Mouse (Mus musculus) E14TG2a.4 (cell line): ENCODE measurements around the gene Ddah2.

ENCODE experiments used
- H3K27me3 ChIP-seq: 2 replicates; pipeline ENCODE4 v1.6.1; 2014; ENCODE audit warnings: low read length, control low read depth; ENCODE audit not compliant: insufficient read depth
- H3K36me3 ChIP-seq: 2 replicates; pipeline ENCODE4 v1.6.1; 2014; ENCODE audit warnings: low read length, control low read depth; ENCODE audit not compliant: insufficient read depth
- H3K4me1 ChIP-seq: replicated peaks from 2 replicates; pipeline ENCODE4 v1.6.1; 2014; ENCODE audit warnings: low read depth, low read length, control low read depth
- H3K4me3 ChIP-seq: replicated peaks from 2 replicates; pipeline ENCODE4 v1.5.1; 2014; ENCODE audit warnings: mild to moderate bottlenecking, low read length
- H3K9me3 ChIP-seq: 2 replicates; pipeline ENCODE4 v1.6.1; 2014; ENCODE audit warnings: low read length, control low read depth
- CTCF ChIP-seq: conservative IDR thresholded peaks from 2 replicates; pipeline ENCODE4 v1.5.1; 2014; ENCODE audit warnings: low read length
- NANOG ChIP-seq: IDR thresholded peaks from 2 replicates; pipeline ENCODE4 v1.6.1; 2014; ENCODE audit warnings: borderline replicate concordance, low read length, mixed read lengths
- POU5F1 ChIP-seq: IDR thresholded peaks from 2 replicates; pipeline ENCODE4 v1.6.1; 2014; ENCODE audit warnings: low read length, borderline replicate concordance

The Ddah2 gene

GRCm38 (mm10) chr17:35058911-35059892 lies at the start of gene Ddah2:
Ddah2 (plus strand) TSS chr17:35059035.
- Histone ChIP-seq H3K9me3 (no peaks in the 10 kb centered on the region), H3K4me1 (peaks cover 72% of the 10 kb centered on the region), H3K27me3 (peaks cover 6% of the 10 kb centered on the region), H3K36me3 (peaks cover 69% of the 10 kb centered on the region), H3K4me3 (peak within 1 kb of the TSS; percentile 92)
- TF ChIP-seq CTCF (peak; percentile 35), POU5F1 (no peak), NANOG (no peak)

- no peak overlapping the region for H3K4me3 ChIP-seq
- no peaks in the 10 kb centered on the region for H3K9me3 ChIP-seq
- H3K27me3 ChIP-seq = no peaks in the 10 kb centered on the region
- H3K4me1 ChIP-seq = peaks cover 67% of the 10 kb centered on the region
- peaks cover 99% of the 10 kb centered on the region for H3K36me3 ChIP-seq
- no peak for TF ChIP-seq NANOG
- TF ChIP-seq CTCF = no peak
- no peak for TF ChIP-seq POU5F1
Observed at GRCm38 (mm10) chr17:35009586-35009985, 49.2 kb upstream of the Ddah2 start.

GRCm38 (mm10) chr17:35011440-35011839 lies 47.4 kb upstream of the Ddah2 start:
- H3K9me3 ChIP-seq = no peaks in the 10 kb centered on the region
- TF ChIP-seq NANOG (no peak), POU5F1 (no peak), CTCF (no peak)
- H3K27me3 ChIP-seq = no peaks in the 10 kb centered on the region
- H3K36me3 ChIP-seq = peaks cover 100% of the 10 kb centered on the region
- H3K4me1 ChIP-seq = peaks cover 72% of the 10 kb centered on the region
- H3K4me3 ChIP-seq = no peak overlapping the region

GRCm38 (mm10) chr17:35012430-35012829 lies 46.4 kb upstream of the Ddah2 start:
- Histone ChIP-seq H3K4me3 (no peak overlapping the region), H3K4me1 (peaks cover 82% of the 10 kb centered on the region), H3K36me3 (peaks cover 100% of the 10 kb centered on the region), H3K9me3 (no peaks in the 10 kb centered on the region), H3K27me3 (no peaks in the 10 kb centered on the region)
- no peak for TF ChIP-seq POU5F1
- TF ChIP-seq CTCF = no peak
- TF ChIP-seq NANOG = no peak

GRCm38 (mm10) chr17:35013221-35013620 lies 45.6 kb upstream of the Ddah2 start:
- TF ChIP-seq NANOG = no peak
- TF ChIP-seq CTCF = no peak
- no peak for TF ChIP-seq POU5F1
- H3K27me3 ChIP-seq = no peaks in the 10 kb centered on the region
- H3K36me3 ChIP-seq = peaks cover 97% of the 10 kb centered on the region
- peaks cover 84% of the 10 kb centered on the region for H3K4me1 ChIP-seq
- no peaks in the 10 kb centered on the region for H3K9me3 ChIP-seq
- no peak overlapping the region for H3K4me3 ChIP-seq

- H3K9me3 ChIP-seq = no peaks in the 10 kb centered on the region
- H3K4me3 ChIP-seq = peak overlapping the region; percentile 61
- no peak for TF ChIP-seq CTCF
- TF ChIP-seq NANOG = no peak
- no peak for TF ChIP-seq POU5F1
- H3K27me3 ChIP-seq = 0 out of 2 replicates have a peak, but pooled peaks cover 5% of the 10 kb centered on the region
- peaks cover 94% of the 10 kb centered on the region for H3K4me1 ChIP-seq
- peaks cover 76% of the 10 kb centered on the region for H3K36me3 ChIP-seq
Observed at GRCm38 (mm10) chr17:35015296-35015695, 43.5 kb upstream of the Ddah2 start.

GRCm38 (mm10) chr17:35016376-35016775 lies 42.5 kb upstream of the Ddah2 start, which contains the start of gene Vwa7:
Vwa7 (plus strand) TSS chr17:35016579.
- peaks cover 94% of the 10 kb centered on the region for H3K4me1 ChIP-seq
- 0 out of 2 replicates have a peak, but pooled peaks cover 5% of the 10 kb centered on the region for H3K27me3 ChIP-seq
- no peaks in the 10 kb centered on the region for H3K9me3 ChIP-seq
- peaks cover 65% of the 10 kb centered on the region for H3K36me3 ChIP-seq
- TF ChIP-seq CTCF (no peak), NANOG (no peak), POU5F1 (no peak)
- peak within 1 kb of the TSS; percentile 61 for H3K4me3 ChIP-seq
